Mouse (Mus musculus) gastrocnemius, adult 8-10 months (tissue): ENCODE results near the gene Rnf5. TPM values are rescaled to one million over a fixed set of nuclear protein-coding genes. Genes with fewer than 3 reads are reported as not detected.

ENCODE experiments used
- DNase-seq, 2 experiments: peaks; one replicate each; pipeline ENCODE4 v3.0.0; 2022; ENCODE audit warnings: low spot score in 2 of 2
- total RNA-seq, 4 experiments: library from RNA; stranded (reverse); gene quantifications; 2 replicates each; pipeline ENCODE4 v1.2.4; 2022

Gene Rnf5
- total RNA-seq, 4 experiments from 2014 or later: 20.2 to 23.9 (median 22.7) TPM

DNA sequence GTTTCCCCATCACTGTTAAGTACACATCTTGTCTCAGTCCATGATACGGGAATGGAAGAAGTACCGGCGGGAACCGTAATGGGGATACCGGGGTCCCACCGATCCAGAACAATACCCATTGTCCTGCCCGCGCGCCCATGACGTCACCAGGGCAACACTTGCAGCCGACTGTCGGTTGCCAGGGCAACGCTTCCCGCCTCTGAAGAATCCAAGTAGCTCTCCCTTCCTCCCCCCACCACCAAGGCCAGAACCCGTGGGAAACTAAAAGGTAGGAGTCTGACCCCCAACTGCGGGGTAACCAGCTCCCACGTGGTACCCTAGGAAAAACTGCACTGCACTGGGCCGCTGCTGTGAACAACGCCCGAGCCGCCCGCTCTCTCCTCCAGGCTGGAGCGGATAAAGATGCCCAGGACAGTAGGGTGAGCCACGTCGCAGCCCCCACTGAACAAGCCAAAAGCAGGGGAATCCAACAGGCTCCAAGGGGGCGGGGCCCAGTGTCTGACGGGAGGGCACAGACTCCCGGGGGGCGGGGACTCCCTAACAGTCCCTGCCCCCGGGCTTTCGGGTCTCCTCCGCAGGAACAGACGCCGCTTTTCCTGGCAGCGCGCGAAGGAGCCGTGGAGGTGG lies 16.6 kb downstream of the Rnf5 start:
- DNase-seq: peak; percentile 43 to 63

DNA sequence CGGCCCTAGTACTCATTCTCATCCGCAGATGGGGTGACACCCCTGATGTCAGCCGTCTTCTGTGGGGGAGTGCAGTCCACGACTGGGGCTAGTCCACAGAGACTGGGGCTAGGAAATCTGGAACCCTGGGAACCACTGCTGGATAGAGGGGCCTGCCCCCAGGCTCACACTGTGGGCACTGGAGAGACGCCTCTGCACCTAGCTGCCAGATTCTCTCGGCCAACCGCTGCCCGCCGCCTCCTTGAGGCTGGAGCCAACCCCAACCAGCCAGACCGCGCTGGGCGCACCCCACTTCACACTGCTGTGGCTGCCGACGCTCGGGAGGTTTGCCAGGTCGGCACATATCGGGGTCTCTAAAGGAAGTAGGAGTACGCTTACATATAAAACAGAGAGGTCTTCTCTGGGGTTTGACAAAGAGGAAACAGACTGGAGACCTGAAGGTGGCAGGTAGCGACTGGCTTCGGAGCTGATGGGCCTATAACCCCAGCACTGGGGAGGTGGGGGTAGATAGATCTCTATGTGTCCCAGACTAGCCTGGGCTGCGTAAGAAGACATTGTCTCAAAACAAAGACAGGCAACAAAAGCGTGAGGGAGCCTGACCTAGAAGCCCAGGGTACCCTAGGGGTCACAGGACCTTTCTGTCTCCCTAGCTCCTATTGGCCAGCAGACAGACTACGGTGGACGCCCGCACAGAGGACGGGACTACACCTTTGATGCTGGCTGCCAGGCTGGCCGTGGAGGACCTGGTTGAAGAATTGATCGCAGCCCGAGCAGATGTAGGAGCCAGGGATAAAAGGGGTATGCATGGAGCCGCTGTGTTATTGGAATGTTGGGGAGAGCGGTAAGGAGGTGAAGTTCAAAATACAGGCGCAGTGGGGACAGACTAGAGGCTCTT lies 17.4 kb downstream of the Rnf5 start:
- DNase-seq: no peak

- no peak for DNase-seq
These were observed 18.4 kb downstream of the Rnf5 start for GRCm38 (mm10) chr17:34585121-34585520.

DNA sequence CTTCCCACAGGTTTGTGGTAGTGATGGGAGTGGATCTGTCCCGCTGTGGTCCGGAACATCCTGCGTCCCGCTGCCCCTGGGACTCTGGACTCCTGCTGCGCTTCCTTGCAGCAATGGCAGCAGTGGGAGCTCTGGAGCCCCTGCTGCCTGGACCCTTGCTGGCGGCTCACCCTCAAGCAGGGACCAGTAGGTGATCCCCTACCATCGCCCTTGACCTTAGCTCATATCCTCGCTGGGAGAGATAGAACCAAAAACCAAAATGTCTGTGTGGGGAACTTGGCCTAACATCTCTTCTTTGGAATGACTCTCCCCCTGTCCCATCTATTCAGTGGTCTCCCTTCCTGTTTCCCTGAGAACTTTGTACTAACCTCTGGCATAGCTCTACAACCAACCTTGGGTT lies 19.7 kb downstream of the Rnf5 start:
- no peak for DNase-seq

DNA sequence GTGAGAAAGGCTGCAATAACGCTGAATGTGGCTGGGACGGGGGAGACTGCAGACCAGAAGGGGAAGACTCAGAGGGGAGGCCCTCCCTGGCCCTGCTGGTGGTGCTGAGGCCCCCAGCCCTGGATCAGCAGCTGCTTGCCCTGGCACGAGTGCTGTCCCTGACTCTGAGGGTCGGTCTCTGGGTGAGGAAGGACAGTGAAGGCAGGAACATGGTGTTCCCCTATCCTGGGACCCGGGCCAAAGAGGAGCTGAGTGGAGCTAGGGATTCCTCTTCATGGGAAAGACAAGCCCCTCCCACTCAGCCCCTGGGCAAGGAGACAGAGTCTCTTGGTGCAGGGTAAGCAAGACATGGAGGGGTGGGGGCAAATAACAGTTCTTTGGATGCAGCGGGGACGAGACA lies 20.1 kb downstream of the Rnf5 start:
- no peak for DNase-seq

- DNase-seq: no peak
These were observed 21.0 kb downstream of the Rnf5 start for GRCm38 (mm10) chr17:34582528-34582927.

GRCm38 (mm10) chr17:34578070-34578469 lies 25.4 kb downstream of the Rnf5 start:
- no peak for DNase-seq

DNA sequence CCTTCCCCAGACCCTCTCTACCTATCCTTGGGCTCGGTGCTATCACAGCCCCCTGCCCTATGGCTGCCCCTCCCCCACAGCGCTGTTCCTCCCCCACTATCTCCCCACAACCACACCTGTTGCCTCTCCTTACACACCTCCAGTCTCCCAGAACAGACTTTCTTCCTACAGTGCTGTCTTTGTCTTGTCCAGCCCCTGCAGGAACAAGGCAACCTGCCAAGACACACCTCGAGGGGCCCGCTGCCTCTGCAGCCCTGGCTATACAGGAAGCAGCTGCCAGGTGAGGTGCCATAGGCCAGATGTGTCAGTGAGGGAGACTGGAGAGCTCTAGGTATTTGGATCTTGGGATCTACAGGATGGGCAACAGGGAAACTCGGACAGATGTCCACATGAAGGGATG lies 26.9 kb downstream of the Rnf5 start:
- DNase-seq: no peak

DNA sequence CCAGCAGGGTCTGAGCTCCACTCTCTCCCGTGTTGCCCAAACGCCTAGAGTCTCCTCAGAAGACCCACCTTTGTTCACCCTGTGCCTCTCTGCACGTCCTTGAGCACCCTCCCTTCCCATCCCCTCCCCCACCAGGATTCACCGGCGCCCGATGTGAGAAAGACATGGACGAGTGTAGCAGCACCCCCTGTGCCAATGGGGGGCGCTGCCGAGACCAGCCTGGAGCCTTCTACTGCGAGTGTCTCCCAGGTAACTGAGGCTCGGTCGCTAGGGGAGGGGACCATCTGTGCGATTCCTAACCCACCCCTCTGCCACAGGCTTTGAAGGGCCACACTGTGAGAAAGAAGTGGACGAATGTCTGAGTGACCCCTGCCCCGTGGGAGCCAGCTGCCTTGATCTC lies 31.1 kb downstream of the Rnf5 start:
- DNase-seq: no peak

- no peak for DNase-seq
These were observed 31.6 kb downstream of the Rnf5 start for GRCm38 (mm10) chr17:34571875-34572274.

- no peak for DNase-seq
These were observed 33.6 kb downstream of the Rnf5 start for GRCm38 (mm10) chr17:34569919-34570318.

GRCm38 (mm10) chr17:34568421-34568820 lies 35.1 kb downstream of the Rnf5 start:
- no peak for DNase-seq

DNA sequence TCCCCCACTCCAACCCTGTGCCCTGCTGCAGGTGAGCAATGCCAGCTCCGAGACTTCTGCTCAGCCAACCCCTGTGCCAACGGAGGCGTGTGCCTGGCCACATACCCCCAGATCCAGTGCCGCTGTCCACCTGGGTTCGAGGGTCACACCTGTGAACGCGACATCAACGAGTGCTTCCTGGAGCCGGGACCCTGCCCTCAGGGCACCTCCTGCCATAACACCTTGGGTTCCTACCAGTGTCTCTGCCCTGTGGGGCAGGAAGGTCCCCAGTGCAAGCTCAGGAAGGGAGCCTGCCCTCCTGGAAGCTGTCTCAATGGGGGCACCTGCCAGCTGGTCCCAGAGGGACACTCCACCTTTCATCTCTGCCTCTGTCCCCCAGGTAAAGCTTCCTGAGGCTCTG lies 36.2 kb downstream of the Rnf5 start:
- no peak for DNase-seq

DNA sequence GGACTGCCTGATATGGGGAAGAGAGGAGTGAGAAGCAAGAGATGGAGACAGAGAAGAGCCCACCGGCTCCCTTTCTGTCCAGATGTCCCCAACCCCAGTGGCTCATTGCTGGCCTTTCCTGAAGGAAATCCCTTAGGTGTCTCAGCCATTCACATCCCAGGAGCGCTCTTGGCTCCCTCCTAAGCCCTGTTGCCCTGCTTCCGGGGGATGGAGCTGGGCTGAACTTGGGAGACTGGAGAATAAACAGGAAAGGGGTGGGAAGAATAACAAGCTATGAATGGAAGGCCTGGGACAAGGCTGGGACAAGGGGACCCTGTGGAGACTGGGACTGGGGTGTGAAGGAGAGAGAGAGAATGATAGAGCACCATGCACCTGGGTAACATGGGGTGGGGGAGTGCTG lies 38.7 kb downstream of the Rnf5 start:
- DNase-seq: no peak

DNA sequence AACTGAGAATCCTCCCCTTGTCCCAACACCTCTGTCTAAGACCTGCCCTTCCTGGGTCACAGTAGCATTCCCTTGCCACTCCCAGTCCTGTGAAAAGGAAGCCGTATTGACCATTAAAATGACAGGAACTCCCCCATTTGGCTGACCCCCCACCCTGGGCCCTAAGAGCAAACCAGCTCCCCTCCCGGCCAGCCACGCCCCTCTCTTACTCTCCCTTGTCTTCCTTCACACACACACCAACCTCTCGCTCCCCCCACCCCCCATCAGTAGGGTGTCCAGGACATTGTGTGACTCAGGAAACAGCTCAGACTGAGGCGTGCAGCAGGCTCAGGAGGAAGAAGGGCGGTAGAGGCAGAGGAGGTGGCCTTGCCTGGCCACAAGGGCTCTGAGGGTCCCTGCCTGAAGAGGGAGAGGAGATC lies 39.5 kb downstream of the Rnf5 start, which contains the start of gene Notch4:
Gene Notch4 (plus strand): TSS at position 266 of the 419 bp plus-strand sequence.
- DNase-seq: no peak

- DNase-seq: no peak
These were observed 40.1 kb downstream of the Rnf5 start for GRCm38 (mm10) chr17:34563354-34563753.

DNA sequence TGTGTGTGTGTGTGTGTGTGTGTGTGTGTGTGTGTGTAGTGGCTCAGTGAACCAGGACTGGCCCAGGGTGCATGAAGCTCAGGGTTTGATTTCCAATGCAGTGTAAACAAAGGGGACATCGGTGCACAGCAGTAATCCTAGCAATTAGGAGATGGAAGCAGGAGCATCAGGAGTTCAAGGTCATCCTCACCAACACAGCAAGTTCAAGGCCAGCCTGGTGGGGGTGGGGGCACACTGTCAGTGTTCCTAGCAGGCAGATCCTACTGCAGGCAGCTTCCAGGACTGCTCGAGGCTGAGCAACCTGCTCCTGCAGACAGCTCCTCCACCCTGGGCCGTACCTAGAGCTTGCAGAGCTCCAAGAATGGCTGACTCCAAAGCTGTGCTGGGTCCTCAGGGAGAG lies 40.9 kb downstream of the Rnf5 start:
- DNase-seq: no peak

- DNase-seq: no peak
These were observed 42.3 kb downstream of the Rnf5 start for GRCm38 (mm10) chr17:34561200-34561599.

GRCm38 (mm10) chr17:34560438-34560837 lies 43.1 kb downstream of the Rnf5 start:
- DNase-seq: no peak

- DNase-seq: no peak
These were observed 43.6 kb downstream of the Rnf5 start for GRCm38 (mm10) chr17:34559895-34560294.

DNA sequence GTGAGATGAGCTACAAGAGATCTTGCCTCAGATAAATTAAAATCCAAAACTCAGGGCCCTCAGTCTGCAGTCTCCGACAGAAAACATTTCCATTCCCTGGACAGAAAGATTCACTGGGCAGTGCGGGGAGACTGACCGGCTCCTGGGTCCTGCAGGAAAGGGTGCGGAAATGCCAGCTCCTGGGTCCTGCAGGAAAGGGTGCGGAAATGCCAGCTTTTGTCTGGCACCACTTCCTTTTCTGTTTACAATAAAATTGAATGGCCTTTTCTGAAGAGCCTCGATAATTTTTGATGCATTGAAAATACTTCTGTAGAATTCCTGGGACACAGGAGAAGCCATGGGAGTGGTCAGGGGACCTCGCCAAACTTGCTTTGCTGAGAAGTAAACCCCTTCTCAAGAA lies 44.4 kb downstream of the Rnf5 start:
- no peak for DNase-seq

GRCm38 (mm10) chr17:34557411-34557810 lies 46.1 kb downstream of the Rnf5 start:
- DNase-seq: no peak

GRCm38 (mm10) chr17:34556406-34556805 lies 47.1 kb downstream of the Rnf5 start:
- DNase-seq: no peak
